Mouse (Mus musculus) right cerebral cortex, adult 18-20 months (tissue): ENCODE measurements around the gene Olfr164.

Source experiments
- DNase-seq: peaks from one replicate; pipeline ENCODE4 v3.0.0; 2022; ENCODE audit warnings: mixed read lengths

Gene Olfr164

GRCm38 (mm10) chr16:19313964-19314363, at the start of gene Olfr164:
Olfr164 (minus strand) TSS chr16:19314064.
- DNase-seq: no peak

DNA sequence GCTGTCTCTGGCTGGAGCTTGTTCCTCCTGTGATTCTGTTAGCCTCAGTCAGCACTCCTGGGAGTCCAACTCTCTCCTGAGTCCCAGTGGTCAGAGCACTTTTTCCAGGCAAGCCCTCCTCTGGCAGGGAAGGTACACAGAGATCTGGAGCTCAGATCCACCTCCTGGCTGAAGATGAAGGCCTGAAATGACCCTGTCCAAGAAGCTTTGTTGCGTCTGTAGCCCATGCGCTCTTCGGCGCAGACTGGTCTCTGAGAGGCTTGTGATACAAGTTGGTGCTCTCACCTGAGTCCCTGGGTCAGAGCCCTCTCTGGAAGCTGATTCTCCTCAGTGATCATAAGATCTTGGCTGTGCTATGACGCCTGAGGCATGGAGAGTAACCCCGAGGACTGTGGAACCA, 35.2 kb upstream of the Olfr164 start:
- DNase-seq: no peak

DNA sequence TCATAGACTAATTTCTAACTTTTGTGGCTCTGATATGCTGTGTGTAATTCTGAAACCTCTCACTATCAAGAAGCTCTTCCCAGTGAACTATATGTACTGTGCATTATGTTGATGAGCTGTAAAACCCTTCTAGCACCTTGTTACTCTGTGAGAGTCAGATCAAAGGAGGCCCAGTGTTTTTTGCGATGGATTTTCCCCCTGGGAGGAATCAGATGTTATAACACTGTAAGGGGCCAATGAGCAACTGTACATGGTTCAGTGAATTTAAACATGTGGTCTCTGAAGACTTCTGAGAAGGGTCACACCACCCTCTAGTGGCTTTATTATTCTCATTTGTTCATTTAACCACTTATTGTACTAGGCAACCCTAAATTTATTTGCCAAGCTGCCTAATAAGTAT, 50.6 kb downstream of the Olfr164 start:
- DNase-seq: no peak

DNA sequence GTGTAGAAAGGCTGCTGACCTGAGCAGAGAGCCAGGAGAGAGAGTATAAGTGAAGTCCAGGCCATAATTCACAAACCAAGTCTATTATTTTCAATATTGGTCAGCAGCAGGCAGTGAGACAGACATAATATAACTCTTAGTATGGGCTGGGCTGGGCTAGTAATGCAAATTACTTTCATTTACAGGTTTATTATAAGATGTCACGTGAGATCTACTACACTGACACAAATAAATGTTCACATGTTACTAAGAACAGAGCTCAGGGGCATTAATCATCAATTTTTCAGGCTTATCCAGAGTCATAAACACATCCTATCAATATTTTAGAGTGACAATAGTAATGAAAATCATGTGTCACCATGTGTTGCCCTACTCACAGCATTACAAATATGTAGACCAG, 53.1 kb downstream of the Olfr164 start:
- no peak for DNase-seq

GRCm38 (mm10) chr16:19245835-19246234, 68.0 kb downstream of the Olfr164 start:
- DNase-seq: no peak

DNA sequence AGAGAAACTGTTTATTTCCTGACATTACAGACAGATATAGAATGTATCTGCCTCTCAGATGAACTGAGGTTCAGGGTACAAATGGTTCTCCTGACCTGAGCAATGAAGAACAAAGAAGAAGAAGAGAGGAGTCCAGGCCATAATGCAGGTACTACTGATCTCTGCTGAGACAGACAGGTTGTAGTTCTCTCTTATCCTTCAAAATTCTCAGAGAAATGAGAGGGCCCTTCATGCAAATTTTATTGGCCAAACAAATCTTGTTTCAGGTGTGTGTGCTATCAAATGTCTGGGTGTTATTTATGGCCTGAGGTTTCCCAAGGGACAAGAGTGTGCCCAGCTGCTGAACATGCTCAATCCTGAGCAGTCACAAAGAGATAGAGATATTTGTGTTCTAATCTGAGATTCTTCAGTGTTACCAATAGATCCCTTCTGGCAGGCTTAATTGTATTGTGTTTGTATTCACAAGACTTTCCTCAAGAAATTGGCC, 72.3 kb downstream of the Olfr164 start:
- DNase-seq: no peak

GRCm38 (mm10) chr16:19240792-19241538, 72.9 kb downstream of the Olfr164 start:
- DNase-seq: no peak

DNA sequence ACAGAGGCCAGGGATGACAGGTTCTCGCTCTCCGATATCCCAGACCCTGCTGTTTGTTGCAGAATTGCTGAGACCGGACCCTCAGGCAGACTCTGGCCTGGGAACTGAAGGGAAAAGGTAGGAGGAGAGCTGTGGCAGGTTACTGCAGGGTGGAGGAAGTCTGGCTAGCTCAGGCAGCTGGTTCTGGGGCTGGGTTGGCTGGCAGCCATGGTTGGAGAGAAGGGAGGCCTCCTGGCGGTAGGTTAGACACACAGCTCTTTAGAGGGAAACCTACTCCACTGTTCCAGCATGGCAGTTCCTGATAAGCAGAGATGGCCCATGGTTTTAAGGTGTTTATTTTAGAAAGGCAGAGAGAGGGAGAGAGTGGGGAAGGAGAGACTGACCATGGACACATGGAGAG, 77.1 kb downstream of the Olfr164 start:
- DNase-seq: no peak
